Mouse (Mus musculus) left cerebral cortex, adult 11 months (tissue): ENCODE measurements around the gene Hes6.

Experiments
- DNase-seq: peaks from one replicate; pipeline ENCODE4 v3.0.0; 2022; ENCODE audit warnings: low spot score

Hes6 gene

DNA sequence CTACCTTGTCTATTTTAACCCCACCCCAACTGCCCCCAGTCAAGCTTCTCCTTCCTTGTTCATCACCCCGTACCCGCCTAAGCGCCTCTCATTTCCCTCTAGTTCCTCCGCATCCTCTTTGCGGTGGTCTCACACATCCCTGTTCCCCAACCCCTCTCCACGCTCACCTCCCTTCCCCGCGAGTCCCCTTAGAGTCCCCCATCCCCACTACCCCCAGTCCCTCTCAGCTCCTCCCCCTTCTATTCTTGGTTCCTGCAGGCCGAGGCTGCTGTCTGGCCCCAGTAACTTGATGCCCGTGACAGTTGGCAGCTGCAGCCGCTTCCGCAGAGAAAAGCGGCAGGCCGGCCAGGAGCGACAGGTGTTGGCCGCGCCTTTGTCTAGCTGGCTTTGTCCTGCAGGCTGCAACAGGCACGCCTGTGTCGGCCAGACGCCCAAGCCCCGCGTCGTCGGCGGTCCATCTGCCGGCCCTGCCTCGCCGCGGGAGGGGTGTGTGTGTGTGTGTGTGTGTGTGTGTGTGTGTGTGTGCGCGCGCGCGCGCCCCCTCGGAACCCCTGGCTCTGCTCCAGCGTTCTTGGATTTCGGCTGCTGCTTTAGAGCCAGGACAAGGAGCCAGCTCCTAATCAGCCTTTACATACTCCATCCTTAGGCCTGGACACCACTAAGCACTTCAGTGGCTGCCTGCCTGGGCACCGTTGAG lies at the start of gene Hes6:
Gene Hes6 (minus strand): TSS at position 141 of the 697 bp plus-strand sequence.
- no peak for DNase-seq

DNA sequence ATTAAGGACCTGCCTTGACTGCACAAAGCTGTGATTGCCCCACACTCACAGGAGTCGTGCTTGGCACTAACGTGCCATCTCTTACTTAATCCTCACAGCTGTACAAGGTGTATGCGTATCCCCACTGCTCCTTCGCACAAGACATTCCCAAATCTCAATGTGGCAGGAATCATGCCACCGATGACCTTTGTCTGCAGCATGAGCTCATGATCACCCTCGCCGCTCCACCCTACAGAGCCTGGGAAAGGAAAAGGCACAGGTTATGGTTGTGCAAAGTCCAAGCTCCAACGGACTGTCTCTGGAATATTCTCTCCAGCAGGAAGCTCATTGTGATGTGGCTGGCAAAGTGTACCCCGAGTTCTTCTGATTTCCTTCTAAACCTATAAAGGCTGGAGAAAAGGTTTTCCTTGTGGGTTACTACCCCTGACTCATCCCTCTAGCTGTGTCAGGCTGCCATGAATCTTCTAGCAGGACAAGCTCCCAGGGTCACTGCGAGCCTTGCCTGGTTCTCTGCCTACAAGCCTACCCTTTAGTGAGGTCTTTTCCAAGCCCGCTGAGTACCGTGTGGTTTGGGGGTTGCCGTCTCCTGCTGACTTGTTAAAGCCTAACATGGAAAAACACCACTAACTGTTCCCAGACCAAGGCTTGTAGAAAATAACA lies 49.6 kb upstream of the Hes6 start:
- no peak for DNase-seq

DNA sequence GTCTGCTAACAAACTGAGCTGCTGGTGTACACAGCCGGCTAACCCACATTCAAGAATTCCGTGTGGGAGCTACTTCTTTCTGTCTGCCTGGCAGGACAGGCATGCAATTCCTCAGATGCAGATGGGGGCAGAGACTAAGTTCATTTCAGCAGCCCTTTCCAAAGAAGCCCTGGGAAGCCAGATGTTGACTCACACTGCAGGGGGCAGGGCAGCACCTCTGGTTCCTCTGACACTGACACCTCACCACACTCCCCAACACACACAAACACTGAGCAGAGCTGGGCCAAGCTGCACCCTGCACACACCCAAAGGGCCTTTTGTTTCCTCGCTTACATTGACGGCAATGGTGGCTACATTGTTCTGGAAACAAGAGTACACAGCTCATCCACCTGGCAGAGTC lies 46.7 kb upstream of the Hes6 start:
- no peak for DNase-seq

DNA sequence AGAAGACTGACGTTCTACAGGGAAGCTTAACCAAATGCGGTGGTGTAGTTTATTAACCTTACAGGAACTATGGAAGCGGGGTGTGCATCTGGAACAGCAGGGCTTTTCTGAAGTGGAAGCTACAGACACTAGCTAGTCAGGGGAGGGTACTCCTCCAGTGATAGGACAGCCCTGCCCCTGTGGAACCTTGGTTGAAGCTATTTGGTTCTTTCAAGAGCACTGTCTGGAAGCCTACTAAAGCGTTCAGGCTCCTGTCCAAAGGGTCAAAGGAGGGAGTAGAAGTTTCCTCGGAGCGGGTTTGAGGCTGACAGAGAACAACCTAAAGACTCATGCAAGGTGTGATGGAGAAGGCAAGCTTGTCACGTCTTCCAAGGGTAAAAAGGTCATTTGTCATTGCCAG lies 46.2 kb upstream of the Hes6 start:
- no peak for DNase-seq

DNA sequence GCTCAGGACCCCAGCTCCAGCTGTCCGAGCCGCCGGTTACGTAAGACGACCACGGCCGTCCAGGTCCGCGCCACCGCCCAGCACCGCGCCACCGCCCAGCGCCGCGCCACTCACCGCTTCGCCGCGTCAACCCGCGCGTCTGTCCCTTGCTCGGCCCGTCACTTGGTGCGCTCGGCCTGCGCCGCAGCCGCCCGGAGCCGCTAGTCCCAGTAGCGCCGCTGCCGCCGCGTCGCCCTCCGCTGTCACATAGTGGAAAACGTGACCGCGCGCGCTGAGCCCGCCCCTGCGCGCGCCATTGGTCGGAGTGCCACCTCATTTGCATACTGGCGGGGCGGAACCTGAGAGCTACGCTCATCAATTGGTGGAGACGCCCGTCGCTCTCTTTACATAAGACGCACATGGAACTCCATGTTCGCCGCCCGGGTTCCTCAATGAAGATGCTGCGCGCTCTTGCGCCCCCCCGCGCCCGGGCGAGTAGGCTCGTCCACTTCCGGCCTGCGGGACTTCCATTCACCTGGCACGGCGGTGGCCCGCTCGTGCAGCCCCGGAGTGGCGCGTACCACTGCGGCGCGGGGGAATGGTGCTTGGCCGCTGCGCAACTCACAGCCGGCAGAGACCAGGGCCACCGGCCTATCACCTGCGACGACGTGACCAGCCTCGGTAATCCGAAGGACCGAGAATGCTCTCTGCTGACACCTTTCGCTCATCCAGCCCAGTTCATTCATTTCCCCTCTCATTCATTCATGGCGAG lies 45.4 kb upstream of the Hes6 start, which contains the start of gene Per2:
Gene Per2 (minus strand): TSS at position 266 of the 751 bp plus-strand sequence.
- peak; percentile 99 for DNase-seq

DNA sequence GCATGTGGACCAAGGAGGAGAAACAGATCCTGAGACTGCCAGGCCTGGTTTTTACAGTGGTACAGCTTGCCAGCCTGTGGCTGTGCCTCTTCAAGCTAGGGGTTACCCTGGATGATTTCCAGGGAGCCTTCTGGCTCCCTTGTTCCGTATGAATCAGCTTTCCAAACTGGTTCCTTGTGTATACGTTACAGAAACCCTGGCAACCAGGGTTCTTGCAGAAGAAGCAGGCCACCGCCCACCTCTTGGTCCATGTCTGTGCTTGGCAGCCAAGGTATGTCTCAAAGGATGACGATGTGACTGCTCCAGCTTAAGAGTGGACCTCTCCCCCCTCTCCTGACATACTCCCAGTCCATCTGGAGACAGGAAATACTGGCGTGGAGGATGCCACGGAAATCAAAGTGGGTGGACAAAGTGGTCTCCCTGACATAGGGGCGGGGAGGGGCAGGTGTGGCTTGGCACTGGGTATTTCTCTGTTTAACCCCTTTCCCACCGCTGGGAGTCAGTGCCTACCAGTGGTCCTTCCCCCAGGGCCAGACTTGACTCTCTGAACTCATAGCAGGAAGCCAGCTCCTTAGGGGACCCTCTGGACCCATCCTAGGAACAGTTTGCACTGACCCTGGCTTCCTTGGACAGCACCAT lies 44.5 kb upstream of the Hes6 start:
- peak; percentile 66 for DNase-seq

DNA sequence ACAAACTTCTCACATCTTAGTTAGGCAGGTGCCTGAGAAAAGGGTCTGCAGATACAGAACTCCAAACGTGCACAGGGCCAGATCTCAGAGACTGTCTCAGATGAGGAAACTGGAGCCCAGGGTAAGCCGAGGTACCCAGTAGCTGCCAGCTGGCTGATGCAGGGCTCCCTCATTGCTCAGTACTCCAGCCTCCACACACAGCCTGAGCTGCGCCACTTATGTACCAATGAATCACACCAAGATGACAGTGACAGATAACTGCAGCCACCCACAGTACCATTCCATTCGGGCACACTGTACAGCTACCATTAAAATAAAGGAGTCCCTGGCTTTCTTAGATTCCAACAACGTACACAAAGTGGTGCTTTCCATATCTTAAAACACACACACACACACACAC lies 43.9 kb upstream of the Hes6 start:
- peak; percentile 62 for DNase-seq

DNA sequence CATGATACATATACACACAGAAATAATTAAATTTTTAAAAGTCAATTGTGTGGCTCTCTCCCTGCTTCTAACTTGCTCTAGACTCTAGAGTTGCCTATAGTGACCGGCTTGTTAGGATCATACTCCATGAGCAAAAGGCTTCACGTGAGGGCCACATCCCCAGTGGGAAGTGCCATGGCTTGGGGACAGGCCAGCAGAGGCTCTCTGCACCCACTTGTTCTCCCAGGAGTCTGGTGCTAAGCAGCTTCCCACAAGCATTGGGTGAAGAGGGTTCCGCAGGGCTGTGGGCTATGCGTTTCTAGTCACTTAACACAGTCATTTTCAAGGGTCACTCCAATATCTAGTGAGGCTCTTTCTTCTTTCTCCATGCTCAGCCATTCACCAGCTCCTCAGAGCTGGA lies 43.3 kb upstream of the Hes6 start:
- DNase-seq, result no peak

DNA sequence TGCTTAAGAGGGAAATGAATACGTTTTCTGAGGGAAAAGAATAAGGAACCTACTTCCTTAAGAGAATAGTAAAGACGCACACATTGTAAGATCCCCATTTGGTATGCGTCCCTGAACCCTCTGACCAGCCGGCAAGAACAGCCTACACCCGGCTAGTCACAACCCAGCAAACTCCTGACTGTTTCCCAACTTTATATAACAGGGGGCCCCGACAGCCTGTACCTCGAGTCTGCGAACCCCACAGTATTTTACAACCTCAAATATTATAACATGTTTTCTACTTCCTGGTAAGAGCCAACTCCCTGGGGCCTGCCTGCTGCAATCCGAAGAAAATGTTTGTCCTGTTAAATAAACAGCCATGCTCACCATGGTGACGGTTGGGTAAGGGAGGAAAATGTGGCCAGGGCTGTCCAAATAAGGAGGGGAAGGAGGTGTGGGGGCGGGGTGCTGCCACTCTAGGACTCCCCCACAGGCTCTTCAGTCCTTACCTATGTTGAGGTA lies 42.5 kb upstream of the Hes6 start:
- no peak for DNase-seq

DNA sequence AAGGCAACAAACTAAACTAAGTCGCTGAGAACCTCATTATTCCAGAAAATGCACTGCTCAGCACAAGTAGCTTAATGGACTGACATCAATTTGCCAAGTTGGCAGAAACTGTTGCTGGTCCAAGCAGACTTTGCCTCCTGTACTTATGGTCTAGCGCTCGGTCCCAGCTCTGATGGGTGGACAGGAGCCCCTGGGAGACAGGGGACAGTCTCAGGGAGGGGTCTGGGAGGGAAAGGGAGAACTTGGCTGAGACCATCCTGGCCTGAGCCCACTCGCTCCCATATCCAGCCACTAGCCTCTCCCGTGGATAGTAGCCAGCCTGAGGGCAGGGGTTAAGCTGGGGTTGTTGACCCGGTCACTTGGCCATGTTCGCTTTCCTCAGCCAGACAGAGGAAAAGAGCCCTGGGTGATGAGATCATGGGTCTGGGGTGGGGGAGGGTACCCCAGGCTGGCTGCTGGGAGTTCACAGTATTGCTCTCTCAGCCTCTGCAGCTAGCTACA lies 41.9 kb upstream of the Hes6 start:
- no peak for DNase-seq

DNA sequence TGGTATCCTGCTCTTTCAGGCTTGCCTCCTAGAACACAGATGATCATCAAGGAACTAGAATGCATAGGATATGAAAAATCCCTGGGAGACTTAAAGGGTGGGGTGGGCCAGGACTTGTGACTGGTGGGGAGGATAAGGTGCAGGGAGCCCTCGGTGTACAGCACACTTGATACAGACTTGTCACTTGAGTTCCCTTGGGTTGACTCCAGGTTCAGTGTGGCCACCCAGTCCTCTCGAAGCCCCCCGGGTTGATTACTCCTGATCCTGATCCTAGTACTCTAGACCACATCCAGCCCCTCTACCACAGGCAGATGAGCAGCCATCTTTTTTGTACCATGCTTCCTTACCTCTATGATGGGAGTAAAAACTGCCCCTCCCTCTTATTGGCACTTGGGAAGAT lies 41.1 kb upstream of the Hes6 start:
- no peak for DNase-seq

DNA sequence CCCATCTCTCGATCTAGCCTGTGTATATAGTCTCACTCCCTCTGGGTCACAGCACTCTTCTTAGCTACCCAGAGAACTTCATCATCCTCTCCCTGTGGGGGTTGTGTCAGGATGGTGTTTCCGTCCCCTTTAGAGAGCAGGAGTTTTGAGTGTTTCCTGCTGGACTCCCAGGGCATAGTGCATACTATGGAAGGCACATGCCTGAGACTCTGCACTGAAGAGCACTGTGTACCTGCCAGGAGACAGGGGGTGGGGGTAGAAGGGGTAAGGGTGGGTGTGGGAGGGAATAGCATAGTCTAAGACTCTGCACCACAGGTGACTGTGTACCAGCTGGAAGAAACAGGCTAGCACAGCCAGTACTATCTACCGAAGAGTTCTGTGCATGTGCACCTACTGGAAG lies 40.5 kb upstream of the Hes6 start:
- no peak for DNase-seq

DNA sequence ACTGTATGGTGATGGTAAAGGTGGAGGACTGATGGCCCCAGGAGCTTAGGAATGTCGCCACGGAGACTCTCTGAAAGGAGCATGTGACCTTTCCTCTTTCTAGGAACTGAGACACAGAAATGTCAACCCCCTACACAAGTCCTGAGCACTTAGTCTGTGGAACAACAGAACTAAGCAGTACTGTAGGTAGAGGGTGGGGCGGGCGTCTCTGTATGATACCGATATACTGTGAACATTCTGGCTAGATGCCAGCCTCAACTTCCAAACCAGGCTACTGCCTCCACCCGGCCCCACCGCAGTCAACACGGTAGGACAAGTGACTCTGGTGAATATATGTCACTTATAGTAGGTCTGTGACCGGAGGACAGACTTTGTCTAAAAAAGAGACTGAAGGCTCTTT lies 40.1 kb upstream of the Hes6 start:
- no peak for DNase-seq

DNA sequence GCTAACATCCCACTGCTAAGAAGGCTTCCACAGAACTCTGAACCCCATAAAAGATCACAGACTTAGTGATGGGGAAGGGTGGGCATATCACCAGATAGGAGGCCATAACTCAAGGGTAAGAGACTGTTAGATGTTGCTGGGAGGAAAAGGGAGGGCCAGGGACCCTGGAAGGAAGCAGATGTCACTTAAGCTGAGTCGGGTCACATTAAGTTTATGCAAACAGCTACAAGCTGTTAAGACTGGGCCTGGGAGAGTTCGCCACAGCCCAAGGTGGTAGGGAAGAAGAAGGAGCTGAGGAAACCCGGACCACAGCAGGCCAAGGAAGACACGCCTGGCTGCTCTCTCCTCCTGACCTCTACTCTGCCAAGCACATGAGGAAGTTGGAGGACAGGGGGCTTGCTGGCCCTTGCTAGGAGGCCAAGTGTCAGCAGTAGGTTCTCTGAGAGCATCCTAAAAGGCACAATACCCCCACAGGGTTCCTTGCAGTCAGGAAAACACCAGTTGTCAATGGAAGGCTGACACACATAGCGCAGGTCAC lies 37.8 kb upstream of the Hes6 start:
- no peak for DNase-seq

DNA sequence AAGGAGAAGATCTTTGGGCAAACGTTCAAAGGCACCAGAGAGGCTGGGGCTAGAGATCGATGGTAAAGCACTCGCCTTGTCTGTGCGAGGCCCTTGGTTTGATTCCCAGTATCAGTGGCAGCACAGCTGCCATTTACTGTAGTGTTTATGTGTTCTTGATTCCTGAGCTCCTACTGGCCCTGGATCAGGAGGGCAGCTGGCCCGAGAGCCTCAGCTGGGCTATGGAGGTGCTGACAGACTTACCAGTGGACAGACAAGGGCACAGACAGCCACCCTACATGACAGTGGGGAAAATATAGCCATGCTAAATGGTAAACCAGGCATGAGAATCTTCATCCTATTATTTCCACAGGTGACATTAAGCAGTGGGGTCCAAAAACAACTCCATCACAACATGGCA lies 37.0 kb upstream of the Hes6 start:
- DNase-seq, result no peak

DNA sequence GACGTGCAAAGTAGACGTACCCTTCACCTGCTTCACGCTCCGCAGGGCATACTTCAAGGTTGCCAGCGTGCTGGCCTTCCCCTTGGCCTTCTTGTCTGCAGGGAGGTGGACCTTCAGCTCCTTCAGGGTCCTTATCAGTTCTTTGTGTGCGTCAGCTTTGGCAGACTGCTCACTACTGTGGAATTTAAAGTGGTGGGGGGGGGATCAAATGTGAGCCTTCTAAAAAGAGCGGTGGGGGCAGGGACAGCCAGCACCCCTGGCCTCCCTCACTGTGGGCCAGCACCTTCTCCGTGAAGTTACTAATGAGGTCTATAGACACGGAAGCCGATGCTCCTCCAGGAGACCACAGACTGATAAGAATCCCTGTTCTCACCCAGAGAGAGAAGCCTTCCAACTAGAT lies 34.9 kb upstream of the Hes6 start:
- no peak for DNase-seq

DNA sequence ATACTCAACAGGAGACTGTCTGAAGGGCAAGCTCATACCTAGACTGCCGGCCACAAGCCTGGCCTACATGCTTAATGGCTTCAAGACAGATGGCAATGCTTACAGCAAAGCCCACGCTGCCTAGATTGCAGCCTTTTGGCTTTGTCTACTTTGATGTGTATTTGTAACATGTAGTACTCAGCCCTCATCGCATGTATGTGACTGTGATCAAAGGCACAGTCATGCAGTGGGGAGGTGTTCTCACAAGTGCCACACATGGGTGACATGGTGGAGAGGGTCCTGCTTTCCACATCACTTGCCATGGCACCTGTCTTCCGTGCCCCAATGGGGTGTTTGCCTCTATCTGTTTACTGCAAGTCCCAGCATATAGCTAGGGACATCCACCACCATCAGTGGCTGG lies 32.7 kb upstream of the Hes6 start:
- no peak for DNase-seq

DNA sequence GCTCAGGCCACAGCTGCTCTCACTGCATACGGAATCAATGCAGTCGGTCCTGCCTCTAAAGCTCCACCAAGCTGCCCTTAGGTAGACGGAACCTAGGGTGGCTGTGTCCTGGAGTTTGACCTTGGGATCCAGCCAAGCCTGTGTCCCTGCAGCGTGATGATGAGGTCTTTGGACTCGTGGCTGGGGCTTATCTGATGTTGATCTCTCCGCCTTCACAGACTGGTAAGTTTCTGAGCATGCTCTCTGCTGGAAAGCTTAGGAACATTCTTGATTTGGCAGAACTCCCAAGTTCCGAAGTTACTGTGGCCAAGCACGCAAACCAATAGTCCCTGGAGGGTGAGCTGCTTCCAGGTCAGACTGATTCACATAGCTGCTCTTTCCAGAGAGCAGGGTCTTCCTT lies 32.2 kb upstream of the Hes6 start:
- DNase-seq, result no peak

DNA sequence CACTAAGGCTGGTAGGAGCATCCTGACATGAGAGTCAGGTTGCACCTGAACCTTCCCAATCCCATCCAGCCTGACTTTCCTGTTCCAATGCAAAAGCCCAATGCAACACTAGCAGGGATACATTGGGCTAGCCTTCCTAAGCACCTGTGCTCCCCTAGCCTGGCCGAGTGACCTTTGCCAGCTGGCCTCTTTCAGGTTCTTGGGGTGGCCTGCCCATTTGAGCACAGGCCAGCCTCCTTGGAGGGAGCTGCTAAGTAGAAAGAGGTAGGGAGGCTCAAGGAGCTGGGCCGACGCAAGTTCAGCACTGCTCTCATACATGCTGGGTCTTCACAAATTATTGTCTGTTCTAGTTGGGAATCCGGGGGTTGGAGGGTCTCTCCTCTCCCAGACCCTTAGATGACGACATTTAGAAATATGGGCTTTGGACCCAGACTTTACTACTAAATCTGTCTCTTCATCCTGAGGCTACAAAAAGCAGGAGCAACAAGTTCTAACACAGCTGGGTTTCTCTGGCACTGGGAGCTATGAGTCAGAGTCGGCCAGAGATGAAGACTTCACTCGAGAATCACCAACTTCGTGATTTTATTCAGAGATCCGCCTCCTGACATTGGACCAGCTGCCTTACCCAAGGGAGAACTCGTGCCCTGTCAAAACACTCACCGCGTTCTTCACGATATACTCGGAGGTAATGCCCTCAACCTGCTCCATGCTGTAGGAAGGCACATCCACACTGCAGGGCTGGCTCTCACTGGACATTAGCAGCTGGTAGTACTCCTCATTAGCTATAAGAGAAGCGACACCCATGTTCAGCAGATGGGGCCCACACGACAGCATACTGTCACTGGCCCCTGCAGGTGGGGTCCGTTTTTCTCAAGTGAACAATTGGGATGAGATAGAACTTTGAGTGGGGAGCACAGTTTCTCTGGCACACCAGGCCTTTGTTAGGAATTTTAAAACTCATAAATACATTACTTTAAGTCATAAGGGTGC lies 31.3 kb upstream of the Hes6 start:
- no peak for DNase-seq

DNA sequence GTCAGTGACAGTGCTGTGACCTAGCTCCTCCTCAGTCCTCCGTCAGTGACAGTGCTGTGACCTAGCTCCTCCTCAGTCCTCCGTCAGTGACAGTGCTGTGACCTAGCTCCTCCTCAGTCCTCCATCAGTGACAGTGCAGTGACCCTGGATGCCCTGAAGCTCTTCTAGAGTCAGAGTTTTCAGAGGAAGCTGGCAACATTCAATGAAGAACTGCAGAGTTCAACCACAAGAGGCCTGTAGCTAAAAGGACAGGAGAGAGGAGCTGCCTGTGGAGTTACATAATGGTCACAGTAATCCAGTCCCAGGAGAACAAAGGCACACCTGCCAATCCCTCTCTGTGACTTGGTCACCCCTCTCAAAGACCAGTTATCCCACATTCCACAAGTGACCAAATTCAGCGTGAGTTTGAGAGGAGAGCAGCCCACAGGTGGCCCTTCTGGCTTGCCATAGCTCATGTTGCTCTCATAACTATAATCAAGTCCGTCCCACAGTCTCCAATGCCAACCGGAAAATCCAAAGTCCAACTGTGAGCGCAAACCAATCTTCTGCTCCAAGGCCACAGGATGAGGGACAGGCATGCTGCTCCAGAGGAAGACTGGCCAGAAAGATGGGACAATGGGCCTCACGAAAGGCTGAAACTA lies 28.6 kb upstream of the Hes6 start:
- DNase-seq, result no peak
